Mouse (Mus musculus) heart, postnatal 36 days (tissue): Measurements from ENCODE around the gene Slc12a7. TPM values are rescaled to one million over a fixed set of nuclear protein-coding genes. Genes with fewer than 3 reads are reported as not detected.

Experiments
- DNase-seq, 2 experiments: peaks; one replicate each; pipeline ENCODE4 v3.0.0; 2021 to 2022
- intact Hi-C: fragments of 180-260 bp; cut with DNase I; formaldehyde crosslinking; loops from one replicate; pipeline ENCODE4 v1.15.1; 2025
- total RNA-seq, 2 experiments: library from RNA; stranded (reverse); gene quantifications; 2 replicates each; pipeline ENCODE4 v1.2.3; 2021

The Slc12a7 gene
- total RNA-seq, 2 experiments from 2014 or later, result 163 to 167 TPM

- no peak for DNase-seq
- intact Hi-C loops, result no loop called here
These were observed 24.5 kb downstream of the Slc12a7 start for GRCm38 (mm10) chr13:73757362-73757761.

- intact Hi-C loops, result no loop called here
- DNase-seq, result no peak
These were observed 26.7 kb downstream of the Slc12a7 start for GRCm38 (mm10) chr13:73759596-73759995.

DNA sequence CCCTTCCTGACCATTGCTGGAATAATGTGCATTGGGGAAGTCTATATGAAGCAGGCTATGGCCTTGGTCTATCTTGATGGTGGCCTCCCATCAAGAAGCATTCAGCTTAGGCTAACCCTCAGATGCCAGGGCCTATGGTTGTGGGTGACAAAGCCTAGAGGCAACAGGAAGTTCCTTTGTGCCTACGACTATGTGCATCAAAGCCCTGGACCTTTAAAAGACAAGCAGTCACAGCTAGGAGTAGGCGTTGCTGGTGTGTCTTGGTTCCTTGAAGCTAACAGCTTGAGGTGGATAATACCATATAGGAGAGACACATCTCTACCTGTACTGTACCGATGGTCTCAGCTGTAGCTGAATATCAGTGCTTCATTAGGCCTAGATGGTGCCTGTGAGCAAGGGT lies 27.2 kb downstream of the Slc12a7 start:
- no peak for DNase-seq
- intact Hi-C loops, result loop anchor here (5.0 kb wide), 1 partner anchor 42 kb away; no protein-coding TSS in a partner anchor

- DNase-seq, result no peak
- intact Hi-C loops, result loop anchor here (5.0 kb wide), 1 partner anchor 39 kb away; no protein-coding TSS in a partner anchor
These were observed 30.0 kb downstream of the Slc12a7 start for GRCm38 (mm10) chr13:73762938-73763337.

GRCm38 (mm10) chr13:73763439-73764255 lies 30.8 kb downstream of the Slc12a7 start:
- intact Hi-C loops, result loop anchor here (5.0 kb wide), 1 partner anchor 39 kb away; no protein-coding TSS in a partner anchor
- peak; percentile 87 to 90 for DNase-seq

DNA sequence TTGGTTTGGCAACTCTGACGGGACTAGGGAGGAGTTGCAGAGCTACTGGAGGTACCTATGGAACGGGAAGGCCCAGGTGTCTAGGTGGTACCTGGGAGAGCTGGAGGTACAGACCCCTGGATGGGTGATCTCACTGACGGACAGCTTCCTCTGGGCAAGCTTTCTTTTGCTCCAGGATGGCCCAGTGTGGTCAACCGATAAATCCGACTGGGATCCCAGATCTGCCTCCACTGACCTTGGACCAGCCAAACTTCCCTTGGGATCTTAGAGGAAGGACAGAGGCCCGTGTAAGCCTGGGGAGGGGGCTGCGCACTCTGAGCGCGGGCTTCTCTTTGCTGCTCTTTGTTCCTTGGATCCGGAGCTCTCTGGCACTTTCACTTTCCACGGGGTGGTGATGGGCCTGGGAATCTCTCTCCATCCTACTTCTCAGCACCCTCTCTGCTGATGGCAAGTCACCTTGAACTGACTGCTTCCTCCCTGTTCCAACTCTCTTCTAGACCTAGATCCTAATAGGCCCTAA lies 31.4 kb downstream of the Slc12a7 start:
- peak in 1 of 2 experiments; percentile 37 for DNase-seq
- intact Hi-C loops, result loop anchor here (5.0 kb wide), 1 partner anchor 38 kb away; no protein-coding TSS in a partner anchor

GRCm38 (mm10) chr13:73765393-73765792 lies 32.5 kb downstream of the Slc12a7 start:
- intact Hi-C loops, result no loop called here
- no peak for DNase-seq

- intact Hi-C loops, result no loop called here
- DNase-seq, result no peak
These were observed 34.3 kb downstream of the Slc12a7 start for GRCm38 (mm10) chr13:73767224-73767623.

DNA sequence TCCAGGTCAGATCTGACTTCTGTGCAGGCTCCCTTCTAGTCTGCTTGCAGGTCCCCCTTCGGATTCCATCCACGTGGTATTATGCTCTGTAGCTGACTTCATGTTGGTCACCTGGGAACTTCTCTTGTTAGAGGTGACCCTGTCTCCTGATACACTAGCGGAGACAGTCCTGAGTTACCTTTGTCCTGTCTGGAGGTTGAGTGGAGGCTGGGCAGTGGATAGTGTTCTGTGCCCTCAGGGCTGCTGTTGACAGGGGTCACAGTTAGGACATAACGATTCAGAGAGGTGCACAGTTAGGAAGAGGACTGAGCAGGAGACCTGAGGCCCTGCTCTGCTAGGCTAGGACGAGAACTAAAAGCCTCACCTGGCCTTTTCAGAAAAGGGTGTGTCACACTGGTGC lies 34.9 kb downstream of the Slc12a7 start:
- DNase-seq, result no peak
- intact Hi-C loops, result no loop called here

DNA sequence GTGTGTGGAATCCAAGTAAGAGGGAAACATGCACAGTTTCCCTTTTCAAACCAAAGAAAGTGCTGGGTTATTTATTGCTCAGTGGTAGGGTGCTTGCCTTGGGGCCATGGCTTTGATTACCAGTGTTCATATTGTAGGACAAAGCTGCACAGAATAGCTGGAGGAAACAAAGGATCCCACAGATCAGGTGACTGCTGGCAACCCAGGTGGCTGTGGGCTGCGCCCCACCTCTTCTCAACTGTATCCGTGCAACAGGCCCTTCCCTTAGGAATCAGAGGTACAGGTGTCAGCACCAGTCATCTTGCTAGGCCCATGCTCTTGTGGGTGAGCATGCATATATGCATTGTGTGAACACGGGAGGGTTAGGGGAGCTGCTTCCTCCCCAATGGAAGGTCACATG lies 35.4 kb downstream of the Slc12a7 start:
- DNase-seq, result no peak
- intact Hi-C loops, result no loop called here

DNA sequence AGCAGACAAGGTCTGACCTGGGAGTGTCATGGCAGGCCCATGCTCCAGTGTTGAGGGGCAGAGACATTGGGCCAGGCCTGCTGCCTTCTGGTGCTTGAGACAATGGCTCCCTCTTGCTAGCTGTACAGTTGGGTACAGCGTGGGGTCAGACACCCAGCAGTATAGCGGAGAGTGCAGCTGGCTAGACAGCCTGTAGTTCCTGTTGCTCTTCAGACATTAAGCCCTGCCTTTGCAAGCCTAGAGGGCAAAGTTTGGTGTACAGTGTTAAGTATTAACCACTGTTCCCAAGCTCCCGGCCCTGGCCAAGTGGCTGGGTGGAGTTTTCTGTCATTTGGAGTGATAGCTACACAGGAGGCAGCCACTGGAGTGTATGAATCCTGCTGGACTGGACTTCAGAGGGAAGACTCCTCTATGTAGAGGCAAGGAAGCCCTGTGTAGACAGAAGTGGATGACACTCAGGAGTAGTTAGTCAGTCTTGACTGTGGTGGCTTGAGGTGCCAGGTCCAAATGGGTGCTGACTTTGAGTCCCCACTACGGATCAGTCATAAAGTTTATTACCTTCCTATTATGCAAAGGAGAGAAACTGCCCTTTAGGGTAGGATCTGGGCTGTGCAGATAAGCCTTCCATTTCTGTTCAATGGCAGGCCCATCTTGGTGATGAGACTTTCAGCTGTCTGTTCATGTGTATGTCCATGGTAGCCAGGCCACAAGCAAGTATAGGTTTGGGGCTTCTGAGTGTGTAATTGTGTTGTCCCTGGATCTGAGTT lies 37.2 kb downstream of the Slc12a7 start:
- intact Hi-C loops, result no loop called here
- DNase-seq, result no peak

DNA sequence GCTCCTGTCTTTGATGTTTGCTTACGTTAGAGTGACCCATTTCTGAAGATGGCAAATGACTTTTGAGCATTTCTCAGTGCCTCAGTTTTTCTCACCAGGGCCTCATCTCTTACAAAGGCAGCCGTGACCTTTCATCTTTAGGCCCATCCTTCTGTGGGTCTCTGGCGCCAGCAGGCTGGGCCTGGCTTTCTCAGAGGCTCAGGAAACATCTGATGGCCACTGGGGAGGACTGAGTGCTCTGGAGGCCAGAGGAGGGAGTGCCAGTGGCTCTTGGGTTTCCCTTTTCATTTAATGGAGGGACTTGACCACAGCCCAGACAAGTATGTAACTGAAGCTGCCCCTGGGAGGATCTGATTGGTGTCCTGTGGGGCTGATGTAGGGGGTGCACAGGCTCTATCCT lies 38.2 kb downstream of the Slc12a7 start:
- no peak for DNase-seq
- intact Hi-C loops, result no loop called here

DNA sequence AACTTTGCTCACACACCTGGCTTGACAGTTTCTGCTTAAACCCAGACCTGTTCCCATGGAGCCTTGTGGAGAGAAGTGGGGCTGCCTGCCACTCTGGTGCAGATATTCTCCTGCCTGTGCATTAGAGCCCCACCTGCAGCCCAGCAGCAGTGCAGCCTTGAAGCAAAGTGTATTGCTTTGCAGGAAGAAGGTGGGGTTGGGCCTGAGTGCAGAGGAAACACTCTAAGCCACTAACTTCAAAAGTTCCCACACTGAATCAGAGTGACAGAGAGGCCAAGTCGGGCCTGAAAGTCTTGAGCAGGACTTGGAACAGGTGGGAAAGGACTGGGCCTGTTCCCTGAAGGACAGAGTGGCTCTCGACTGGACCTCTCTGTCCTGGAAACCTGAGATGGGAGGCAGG lies 39.8 kb downstream of the Slc12a7 start:
- no peak for DNase-seq
- intact Hi-C loops, result loop anchor here (2.0 kb wide), 1 partner anchor 50 kb away; no protein-coding TSS in a partner anchor

- peak; percentile 40 to 63 for DNase-seq
These were observed 40.8 kb downstream of the Slc12a7 start for GRCm38 (mm10) chr13:73773519-73774205.

GRCm38 (mm10) chr13:73775786-73776185 lies 42.9 kb downstream of the Slc12a7 start:
- DNase-seq, result no peak
- intact Hi-C loops, result loop anchor here (2.0 kb wide), 1 partner anchor 43 kb away; the partner anchor contains the start of gene Slc12a7

More at GRCm38 (mm10) chr13:73773519-73774205, 40.8 kb downstream of the Slc12a7 start:
- intact Hi-C loops, result loop anchor here (2.0 kb wide), 2 partner anchors 41 to 51 kb away; partner anchors contain the start of gene Slc12a7

DNA sequence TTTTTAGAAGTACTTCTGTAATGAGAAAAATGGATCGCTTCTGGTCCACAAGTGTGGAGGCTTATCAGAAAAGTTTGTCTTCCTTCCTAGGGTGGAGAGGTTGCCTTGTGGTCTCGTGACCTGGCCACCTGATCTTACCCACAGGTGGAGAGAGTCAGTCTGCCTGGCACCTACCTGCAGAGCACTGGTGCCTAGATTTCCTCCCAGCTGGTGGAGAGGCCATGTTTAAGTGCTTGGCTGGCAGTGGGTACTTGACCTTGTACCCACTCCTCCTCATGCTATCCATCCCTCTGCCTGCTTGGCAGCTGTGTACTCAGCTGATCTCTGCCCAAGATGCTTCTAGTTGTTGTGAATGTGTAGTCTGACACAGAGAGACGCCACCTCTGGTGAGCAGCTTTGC lies 44.7 kb downstream of the Slc12a7 start:
- no peak for DNase-seq
- intact Hi-C loops, result no loop called here

- intact Hi-C loops, result no loop called here
- DNase-seq, result no peak
These were observed 49.6 kb downstream of the Slc12a7 start for GRCm38 (mm10) chr13:73782486-73782885.

- intact Hi-C loops, result no loop called here
These were observed 59.3 kb downstream of the Slc12a7 start for GRCm38 (mm10) chr13:73792176-73792575.

DNA sequence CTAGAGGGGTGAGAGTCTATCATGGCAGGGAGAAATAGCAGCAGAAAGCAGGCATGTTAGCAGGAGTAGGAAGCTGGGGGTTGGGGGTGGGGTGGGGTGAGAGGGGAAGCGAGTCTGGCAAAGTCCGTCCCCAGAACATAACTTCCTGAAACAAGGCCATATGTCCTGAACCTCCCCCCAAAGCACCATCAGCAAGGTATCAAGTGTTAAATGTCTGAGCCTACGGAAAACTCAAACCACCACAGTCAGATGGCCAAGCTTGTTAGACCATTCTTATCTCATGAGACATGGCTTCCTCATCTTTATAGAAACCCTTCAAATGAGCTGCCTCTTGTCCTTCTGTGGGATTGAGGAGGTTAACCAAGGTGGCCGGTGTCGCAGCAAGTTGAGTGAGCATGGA lies 60.3 kb downstream of the Slc12a7 start:
- intact Hi-C loops, result no loop called here
- DNase-seq, result no peak

More at GRCm38 (mm10) chr13:73792176-73792575, 59.3 kb downstream of the Slc12a7 start:
- no peak for DNase-seq

DNA sequence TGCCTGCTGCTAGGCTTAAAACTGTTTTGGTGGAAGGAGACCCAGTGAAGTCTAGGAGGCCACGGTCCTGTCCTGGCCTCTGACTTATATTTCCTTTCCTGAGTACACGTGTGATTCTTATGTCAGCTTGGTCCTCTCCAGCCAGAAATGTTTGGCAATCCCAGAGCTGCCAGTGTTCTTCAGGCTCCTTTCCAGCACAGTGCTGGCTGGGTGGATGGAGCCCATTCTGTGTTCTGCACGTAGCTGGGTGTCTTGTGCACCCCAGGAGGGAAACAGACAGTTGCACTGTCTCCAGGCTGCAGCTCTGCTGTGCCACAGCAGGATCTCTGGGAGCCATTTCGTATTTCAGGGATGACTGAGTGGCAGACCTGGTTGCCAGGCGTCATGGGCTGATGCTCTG lies 66.2 kb downstream of the Slc12a7 start:
- intact Hi-C loops, result no loop called here
- DNase-seq, result peak in 1 of 2 experiments; percentile 36
